Mouse (Mus musculus) ovary, postnatal 10 days (tissue): ENCODE results near the gene Gpank1.
A peak's percentile ranks its signal among the peaks of the same experiment; 100 is the strongest.

Experiments
- DNase-seq: peaks from one replicate; pipeline ENCODE4 v3.0.0; 2022; ENCODE audit warnings: low spot score

The Gpank1 gene

DNA sequence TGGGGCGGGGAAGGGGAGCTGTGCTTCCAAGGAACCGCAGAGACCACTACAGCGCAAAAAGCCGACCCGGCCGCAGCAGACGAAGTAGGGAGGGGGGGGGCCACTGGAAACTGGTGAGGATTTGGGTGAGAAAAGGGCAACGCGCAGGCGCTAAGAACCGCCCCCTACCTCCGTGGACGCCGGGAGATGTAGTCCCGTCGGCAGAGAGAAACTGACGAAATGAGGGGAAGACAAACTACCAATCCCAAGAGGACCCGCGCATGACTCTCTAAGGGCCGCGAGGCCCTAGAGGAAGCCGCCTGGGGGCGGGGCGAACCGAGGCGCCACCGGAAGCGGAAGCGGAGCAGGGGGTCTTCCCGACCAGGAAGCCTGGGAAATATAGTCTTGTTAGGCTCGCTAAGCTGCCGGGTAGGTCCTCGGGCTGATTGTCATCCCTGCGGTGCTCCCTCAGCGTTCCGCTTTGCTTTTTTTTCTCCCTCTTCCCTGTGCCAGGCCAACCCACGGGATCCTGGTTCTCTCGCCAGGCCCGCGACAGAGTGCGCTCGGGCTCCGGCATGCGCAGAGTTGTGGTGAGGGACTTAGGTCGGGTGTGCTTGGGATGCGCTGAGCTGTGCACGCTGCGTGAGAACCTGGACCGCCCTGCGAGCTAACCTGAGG lies at the start of gene Gpank1:
Gene Gpank1, plus strand, starts transcription at position 313 of the 657 bp plus-strand sequence.
- DNase-seq = peak; percentile 86

DNA sequence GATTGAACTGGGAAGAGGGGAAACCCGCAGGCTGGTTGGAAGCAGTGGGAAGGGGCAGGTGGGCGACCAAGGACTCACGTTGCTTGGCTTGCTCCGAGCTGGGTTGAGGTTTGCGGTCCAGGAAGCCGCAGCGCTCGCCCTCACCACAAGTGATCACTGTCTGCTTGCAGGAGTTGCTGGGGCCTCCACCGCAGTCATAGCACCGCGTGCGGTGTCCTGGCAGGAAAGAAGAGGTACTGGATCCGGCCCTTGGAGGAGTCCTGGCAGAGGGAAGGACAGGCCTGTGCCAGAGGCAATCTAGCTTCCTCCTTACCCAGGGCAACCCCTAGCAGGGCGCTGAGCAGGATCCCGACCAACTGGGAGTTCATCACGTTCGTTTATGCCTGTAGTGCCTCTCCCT lies 47.2 kb upstream of the Gpank1 start:
- no peak for DNase-seq

DNA sequence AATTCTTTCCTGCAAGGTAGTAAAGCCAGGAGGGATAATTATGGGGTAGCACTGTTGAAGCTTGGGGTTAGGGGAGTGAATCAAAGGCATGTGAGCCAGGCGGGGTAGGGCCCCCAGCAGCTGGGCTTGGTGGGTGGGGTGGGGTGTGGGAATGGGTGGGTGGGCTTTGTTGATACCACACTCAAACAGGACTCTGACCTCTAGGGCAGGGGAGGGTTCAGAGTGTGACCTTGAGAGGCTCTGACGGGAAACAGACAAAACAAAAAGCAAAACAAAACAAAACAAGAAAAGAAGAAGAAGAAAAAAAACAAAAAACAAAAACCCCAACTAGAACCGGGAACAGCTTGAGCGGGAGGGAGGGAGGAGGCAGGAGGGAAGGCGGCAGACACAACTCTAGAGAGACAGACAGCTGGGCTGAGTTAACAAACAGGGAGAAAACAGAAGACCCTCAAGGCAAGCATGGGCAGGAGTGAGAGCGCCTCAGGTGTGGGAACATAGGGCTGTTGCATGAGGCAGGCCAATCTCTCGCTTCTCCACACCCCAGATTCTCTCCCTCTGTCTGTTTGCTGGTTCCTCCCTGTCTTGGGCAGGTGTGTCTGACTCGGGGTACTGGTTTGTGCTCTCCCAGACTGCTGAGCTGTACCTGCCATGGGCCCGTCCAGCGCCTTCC lies 44.6 kb upstream of the Gpank1 start, which contains the start of gene Ly6g6e:
Gene Ly6g6e, plus strand, starts transcription at position 396 of the 670 bp plus-strand sequence.
- no peak for DNase-seq

- no peak for DNase-seq
Observed at GRCm38 (mm10) chr17:35077285-35077684, 44.0 kb upstream of the Gpank1 start.

GRCm38 (mm10) chr17:35077786-35078233 lies 43.4 kb upstream of the Gpank1 start, which contains the start of gene Ly6g6d:
Gene Ly6g6d (minus strand): TSS chr17:35078065.
- no peak for DNase-seq

GRCm38 (mm10) chr17:35079778-35080177 lies 41.5 kb upstream of the Gpank1 start:
- DNase-seq = no peak

DNA sequence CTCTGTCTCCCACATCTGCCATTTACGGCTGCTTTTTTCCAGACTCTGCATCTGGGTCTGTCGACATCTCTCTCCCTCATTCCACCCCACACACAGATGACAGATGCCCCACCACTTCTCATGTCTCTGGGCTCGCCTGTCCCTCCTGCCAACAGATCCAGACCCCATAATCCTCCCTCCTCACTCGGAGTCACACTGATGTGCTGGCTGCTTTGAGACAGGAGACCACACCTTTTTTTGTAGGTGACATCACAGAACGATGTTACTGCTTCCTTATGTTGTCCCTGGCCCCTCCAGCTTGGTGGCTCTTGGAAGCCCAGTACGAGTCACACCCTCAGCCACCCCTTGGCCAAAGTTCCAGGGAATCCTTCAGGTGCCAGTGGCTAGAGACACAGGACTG lies 41.0 kb upstream of the Gpank1 start:
- DNase-seq = no peak

GRCm38 (mm10) chr17:35080710-35081109 lies 40.5 kb upstream of the Gpank1 start:
- no peak for DNase-seq

DNA sequence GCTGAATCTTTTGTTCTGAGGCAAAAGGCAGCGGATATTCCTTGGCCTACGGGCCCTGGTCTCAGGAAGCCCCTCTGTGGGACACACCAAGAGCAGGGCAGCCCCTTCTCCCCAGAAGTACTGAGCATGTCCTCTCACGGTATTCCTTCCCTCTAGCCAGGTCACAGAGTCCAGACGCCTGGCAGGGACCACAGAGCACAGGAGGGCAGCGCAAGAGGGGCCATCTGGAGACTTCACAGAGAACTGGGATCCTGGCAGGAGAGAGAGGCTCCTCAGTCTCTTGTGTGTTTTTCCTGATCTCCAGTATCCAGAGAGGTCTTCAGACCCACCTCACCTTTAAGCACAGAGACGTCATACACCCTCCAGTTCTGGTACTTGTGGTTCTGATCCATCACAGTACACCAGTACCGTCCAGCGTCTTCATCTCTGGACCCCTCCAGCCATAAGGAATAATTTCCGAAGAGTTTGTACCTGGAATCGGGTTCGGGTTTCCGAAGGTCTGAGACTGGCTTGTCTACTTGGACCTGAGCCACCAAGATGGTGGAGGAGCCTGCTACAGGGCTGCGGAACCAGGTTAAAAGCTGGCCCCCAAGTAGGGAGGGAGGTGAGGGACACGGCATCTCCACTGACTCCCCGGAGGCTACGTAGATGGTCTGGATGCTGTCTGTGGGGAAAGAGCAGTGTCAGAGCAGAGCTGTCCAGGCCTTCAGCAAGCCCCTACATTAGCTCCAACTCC lies 38.2 kb upstream of the Gpank1 start:
- DNase-seq = no peak

DNA sequence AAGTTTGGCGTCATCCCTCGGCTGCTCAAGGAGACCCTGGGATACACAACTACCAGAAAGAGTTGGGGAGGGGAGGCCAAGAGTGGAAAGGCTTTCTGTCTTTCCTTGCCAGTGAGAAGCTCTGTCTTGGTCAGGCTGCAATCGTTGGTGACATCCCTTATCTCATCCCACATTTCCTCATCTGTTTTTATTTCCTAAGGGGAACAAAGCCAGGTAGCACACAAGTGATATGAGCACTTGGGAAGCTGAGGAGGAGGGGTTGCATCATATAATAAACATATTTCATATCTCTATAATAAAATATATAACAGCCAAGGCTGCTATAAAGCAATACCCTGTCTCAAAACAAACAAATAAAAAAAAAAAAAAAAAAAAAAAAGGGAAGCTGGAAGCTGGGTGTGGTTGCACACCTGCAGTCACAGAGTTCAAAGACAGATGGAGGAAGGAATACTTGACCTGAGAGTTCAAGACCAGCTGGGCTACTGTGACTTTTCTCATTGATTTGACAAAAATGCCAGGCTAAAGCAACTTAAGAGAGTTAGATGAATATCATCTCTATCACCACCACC lies 37.2 kb upstream of the Gpank1 start:
- no peak for DNase-seq

DNA sequence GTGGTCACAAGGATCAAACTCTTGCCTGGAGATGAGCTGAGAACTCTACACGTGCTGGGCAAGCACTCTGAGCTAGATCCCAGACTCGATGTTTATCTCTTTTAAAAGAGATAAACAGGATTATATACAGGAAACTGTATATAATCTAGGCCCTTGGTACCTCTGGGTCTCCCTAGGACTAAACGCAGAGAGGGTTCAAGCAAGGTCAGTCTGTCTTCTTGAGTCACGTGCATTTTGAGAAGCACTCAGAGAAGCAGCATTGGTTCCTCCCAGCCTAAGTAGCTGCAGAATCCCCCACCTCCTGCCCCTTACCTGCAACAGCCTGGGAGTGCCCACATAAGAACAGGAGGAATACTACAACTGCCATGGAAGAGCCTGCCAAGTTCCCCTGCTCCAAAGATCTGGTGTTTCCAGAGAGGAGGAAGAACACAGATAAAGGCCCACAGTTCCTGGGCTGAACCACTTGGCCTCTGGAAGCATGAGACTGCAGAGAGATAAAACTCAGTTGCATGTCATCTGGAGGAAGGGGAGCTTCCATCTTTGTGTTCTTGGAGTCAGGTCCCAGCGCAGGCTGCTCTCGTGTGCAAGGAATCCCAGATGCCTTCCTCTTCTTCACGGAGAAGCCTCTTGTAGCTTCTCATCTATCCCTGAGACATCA lies 35.9 kb upstream of the Gpank1 start, which contains the start of gene Ly6g6f:
Gene Ly6g6f, minus strand, starts transcription at position 403 of the 658 bp plus-strand sequence.
- DNase-seq = no peak

GRCm38 (mm10) chr17:35088151-35088550 lies 33.1 kb upstream of the Gpank1 start:
- DNase-seq = no peak

DNA sequence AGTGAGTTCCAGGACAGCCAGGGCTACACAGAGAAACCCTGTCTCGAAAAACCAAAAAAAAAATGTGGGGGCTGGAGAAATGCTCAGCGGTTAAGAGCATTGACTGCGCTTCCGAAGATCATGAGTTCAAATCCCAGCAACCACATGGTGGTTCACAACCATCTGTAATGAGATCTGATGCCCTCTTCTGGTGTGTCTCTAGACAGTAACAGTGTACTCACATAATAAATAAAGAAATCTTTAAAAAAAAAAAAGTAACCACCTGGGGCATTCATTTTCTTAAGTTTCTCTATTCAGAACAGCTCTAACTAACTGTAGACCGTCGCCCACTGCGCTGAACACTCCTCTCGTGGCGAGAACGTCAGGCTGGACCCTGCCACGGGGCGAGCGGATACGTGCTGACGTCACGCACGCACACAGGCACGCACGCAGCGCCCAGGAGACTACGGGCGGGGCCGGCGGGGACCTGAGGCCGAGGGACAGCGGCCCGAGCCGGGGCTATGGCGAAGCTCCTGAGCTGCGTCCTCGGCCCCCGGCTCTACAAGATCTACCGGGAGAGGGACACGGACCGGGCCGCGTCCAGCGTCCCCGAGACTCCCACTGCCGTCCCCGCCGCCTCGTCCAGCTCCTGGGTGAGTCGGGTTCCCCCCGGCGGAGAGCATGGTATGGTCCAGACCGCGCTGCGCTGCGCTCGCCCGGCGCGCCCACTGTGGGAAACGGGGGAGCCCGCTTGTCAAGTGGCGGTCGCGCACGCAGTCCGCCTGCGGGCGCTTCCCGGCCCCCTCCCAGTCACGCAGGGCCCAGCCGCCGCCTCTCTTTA lies 32.2 kb upstream of the Gpank1 start, which contains the start of gene Abhd16a:
Gene Abhd16a, plus strand, starts transcription at position 439 of the 820 bp plus-strand sequence.
- DNase-seq = peak; percentile 93

- no peak for DNase-seq
Observed at GRCm38 (mm10) chr17:35090166-35090932, 30.9 kb upstream of the Gpank1 start.

- DNase-seq = no peak
Observed at GRCm38 (mm10) chr17:35092403-35093198, 28.7 kb upstream of the Gpank1 start.

DNA sequence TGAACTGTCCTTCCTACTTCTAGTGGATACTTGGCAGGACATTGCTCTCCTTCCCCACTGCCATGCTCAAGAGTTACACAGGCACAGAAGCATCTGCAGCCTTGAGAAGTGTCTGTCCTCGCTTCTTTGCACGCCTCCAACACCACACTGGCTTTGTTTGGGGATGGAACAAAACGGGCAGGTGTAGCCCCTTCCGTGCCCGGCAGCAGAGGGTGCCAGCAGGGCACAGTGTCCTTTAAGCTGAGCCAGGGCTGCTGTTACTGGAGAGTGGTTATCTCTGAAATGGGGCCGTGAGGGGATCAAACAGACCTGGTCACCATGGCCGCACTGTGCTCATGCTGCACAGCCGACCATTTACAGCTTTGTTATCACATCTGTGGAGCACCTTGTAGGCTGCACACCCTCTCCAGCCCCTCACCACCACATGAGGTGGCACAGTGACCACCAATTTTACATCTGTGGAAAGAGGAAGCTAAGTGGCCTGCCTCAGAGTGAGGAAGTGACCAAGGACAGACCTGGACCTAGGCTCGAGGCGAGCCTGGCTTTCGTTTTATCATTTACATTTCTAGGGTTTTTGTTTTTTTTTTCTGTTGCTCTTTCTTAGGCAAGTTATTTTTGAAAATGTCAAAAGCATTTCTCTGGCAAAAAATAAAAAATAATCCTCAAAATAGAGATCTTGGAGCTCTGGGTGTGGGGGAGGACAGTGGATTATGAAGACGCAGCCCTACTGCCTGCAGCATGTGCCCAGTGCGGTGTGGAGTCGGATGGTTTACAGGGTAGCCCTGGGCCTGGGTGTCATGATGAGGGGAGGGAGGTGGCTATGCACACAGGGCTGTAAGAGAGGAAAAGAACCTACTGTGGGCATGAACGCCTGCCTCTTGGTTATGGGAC lies 26.5 kb upstream of the Gpank1 start:
- no peak for DNase-seq

GRCm38 (mm10) chr17:35096597-35096996 lies 24.7 kb upstream of the Gpank1 start:
- no peak for DNase-seq

DNA sequence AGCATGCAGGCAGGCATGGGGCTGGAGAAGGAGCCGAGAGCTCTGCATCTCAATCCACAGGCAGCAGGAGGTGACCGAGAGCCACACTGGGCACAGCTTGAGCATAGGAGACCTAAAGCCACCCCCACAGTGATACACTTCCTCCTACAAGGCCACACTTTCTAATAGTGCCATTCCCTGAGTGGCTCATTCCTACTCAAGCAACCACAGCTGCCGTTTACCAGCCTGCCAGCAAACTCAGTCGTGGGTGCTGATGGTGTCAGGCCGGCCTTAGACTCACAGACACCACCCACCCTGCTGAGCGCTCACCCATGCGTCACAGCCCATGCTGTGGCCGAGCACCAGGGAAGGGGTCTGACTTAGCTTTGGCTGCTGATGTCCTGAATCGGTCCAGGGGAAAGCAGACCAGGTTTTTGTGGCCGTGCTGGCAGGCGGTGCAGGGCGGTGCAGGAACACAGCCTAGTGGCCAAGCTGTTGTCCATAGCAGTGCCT lies 24.0 kb upstream of the Gpank1 start:
- no peak for DNase-seq
